Mouse (Mus musculus): Measurements from ENCODE around the gene Ltbp1. TPM values are rescaled to one million over a fixed set of nuclear protein-coding genes. Genes with fewer than 3 reads are reported as not detected.
A peak's percentile ranks its signal among the peaks of the same experiment; 100 is the strongest.

The Ltbp1 gene
- polyA plus RNA-seq, 1 experiment from 2014 or later, result 174 TPM

DNA sequence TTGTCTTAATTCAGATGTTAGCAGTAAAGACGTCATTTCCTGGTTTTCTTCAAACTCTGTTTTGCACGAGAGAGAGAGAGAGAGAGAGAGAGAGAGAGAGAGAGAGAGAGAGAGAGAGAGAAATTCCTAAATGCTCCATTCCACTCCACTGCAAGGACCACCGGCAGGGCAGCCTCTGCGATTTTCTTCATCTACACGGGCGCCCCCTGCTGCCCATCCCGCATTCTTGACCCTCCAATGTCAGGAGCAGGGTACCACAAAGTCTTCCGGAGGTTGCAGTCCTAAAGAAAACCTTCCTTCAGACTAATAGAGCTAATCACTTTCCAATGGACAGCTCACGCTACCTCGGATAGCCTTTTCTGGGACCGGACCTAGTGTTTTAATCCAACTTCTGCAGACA, 548 bp upstream of the Ltbp1 start:
- POLR2A ChIA-PET, result interaction anchor here (0.7 to 1.5 kb wide), 4 partner anchors 13 to 195 kb away, joined by 3 to 9 read pairs (median 4); no protein-coding TSS in a partner anchor
- CTCF ChIA-PET, result interaction anchor here (0.7 to 4.4 kb wide), 18 partner anchors 11 to 272 kb away, joined by 3 to 34 read pairs (median 4); no protein-coding TSS in a partner anchor
- in situ Hi-C loops (cut with MboI; ENCODE audit: low pct_unique_long_range_greater_than_20kb), result loop anchor here (5.0 to 10.0 kb wide), 3 partner anchors 128 to 270 kb away; no protein-coding TSS in a partner anchor
- H3K27me3 ChIP-seq, result no peaks in the 10 kb centered on the region
- ATAC-seq, result peak; percentile 63
- no peak for DNase-seq (ENCODE audit: low read depth, low spot score)
- peak; percentile 96 for TF ChIP-seq CTCF (IDR thresholded peaks at IDR 0.05)

DNA sequence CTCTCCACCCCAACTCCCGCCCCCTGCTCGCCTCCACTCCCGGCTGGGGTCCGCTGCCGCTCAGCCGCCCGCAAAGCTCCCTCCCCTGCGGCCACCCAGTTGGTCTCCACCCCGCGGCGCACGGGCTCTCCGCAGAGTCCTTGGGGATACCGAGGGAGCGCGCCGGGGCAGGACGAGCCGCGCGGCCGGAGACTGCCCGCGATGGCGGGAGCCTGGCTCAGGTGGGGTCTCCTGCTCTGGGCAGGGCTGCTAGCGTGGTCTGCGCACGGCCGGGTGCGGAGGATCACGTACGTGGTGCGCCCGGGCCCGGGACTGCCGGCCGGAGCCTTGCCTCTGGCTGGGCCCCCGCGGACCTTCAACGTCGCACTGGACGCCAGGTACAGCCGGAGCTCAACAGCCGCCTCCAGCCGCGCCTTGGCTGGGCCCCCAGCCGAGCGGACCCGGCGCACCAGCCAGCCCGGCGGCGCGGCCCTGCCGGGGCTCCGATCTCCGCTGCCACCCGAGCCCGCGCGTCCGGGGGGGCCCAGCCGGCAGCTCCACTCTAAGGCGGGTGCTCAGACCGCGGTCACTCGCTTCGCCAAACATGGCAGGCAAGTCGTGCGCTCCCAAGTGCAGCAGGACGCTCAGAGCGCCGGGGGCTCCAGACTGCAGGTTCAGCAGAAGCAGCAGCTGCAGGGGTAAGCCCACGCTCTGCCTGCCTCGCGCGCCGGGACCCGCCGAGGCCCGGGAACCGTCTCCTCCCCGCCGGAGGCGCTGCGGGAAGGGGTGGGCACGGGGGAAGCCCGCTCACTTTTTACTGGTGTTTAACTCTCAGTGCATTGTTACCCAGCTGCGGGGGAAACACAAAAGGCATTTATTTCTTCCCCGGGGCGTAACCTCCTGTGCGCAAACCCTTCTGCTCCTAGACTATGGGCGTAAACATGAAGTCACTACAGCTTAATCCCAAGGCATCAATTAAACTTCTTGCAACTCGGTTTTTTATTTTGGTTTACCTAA, 615 bp downstream of the Ltbp1 start:
- in situ Hi-C loops (cut with MboI; ENCODE audit: low pct_unique_long_range_greater_than_20kb), result loop anchor here (10.0 kb wide), 1 partner anchor 271 kb away; no protein-coding TSS in a partner anchor
- TF ChIP-seq CTCF (IDR thresholded peaks at IDR 0.05), result peak; percentile 33
- peak; percentile 58 for ATAC-seq
- no peaks in the 10 kb centered on the region for H3K27me3 ChIP-seq
- POLR2A ChIA-PET, result interaction anchor here (0.6 to 1.5 kb wide), 5 partner anchors 12 to 362 kb away, joined by 3 to 6 read pairs (median 3); no protein-coding TSS in a partner anchor
- CTCF ChIA-PET, result interaction anchor here (0.9 to 4.4 kb wide), 12 partner anchors 13 to 273 kb away, joined by 3 to 34 read pairs (median 4); no protein-coding TSS in a partner anchor
- no peak for DNase-seq (ENCODE audit: low read depth, low spot score)

DNA sequence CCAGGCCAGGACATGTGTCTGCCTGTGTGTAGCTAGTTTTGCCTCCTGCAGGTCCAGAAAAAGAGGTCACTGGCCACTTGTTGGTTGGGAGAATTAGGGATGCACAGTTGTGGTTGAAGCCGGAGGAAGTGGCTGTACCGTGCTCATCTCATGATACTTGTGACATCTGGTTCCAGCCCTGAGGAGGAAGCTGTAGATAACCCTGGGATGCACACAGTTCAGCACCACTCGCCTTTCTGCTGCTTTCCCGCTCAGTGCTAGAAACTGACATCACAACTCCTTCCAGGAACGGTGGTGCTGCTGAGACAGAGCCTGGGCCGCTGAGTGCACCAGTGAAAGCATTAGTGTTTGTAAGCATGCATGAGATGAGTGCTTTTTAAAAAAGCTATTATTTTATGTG, 5.6 kb downstream of the Ltbp1 start:
- ChIA-PET POLR2A (no interaction called here), CTCF (no interaction called here)
- no peak for TF ChIP-seq CTCF (IDR thresholded peaks at IDR 0.05)
- no peak for DNase-seq (ENCODE audit: low read depth, low spot score)
- H3K27me3 ChIP-seq, result no peaks in the 10 kb centered on the region
- in situ Hi-C loops (cut with MboI; ENCODE audit: low pct_unique_long_range_greater_than_20kb), result no loop called here
- ATAC-seq, result no peak

DNA sequence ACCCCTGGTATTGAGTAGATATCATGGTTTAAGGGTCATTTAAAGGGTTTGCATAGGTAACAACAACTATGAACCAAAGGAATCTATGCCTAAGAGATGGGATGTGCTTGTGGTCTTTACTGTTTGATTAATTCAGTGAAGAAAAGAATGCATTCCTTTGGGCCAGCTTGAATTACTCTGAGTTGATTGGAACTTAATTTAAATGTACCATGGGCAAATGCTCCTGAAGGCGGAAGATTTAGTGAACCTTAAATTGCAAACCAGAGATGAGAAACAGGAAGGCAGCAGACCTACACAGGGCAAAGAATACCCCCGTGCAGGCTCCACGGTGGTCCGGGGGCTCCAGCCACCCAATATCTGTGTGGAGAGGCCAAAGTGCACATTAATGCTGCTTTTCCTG, 7.8 kb downstream of the Ltbp1 start:
- DNase-seq (ENCODE audit: low read depth, low spot score) (no peak), ATAC-seq (no peak)
- in situ Hi-C loops (cut with MboI; ENCODE audit: low pct_unique_long_range_greater_than_20kb), result no loop called here
- no peak for TF ChIP-seq CTCF (IDR thresholded peaks at IDR 0.05)
- H3K27me3 ChIP-seq, result no peaks in the 10 kb centered on the region
- CTCF ChIA-PET, result interaction anchor here (0.8 kb wide), 1 partner anchor 193 kb away, joined by 3 read pairs; no protein-coding TSS in a partner anchor
- POLR2A ChIA-PET, result no interaction called here

DNA sequence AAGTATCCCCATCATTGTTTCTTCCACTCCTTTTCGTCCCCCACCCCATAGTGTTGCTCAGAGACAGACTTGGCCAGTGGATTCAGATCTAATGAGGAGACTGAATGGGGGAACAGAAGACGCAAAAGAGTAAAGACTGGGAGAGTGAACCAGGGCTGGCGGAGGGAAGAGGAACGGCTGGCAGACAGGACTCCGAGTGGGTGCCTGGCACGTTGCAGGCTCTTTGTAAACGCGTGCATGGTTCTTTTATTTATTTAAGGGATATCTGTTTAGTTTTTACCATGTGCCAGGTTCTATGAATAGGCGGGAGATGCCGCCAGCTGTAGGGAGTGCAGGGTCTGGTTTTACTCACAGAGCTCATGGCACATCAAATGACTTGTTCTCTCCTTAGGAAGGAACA, 8.5 kb downstream of the Ltbp1 start:
- DNase-seq (ENCODE audit: low read depth, low spot score) (no peak), ATAC-seq (no peak)
- ChIA-PET POLR2A (no interaction called here), CTCF (no interaction called here)
- in situ Hi-C loops (cut with MboI; ENCODE audit: low pct_unique_long_range_greater_than_20kb), result no loop called here
- no peaks in the 10 kb centered on the region for H3K27me3 ChIP-seq
- no peak for TF ChIP-seq CTCF (IDR thresholded peaks at IDR 0.05)

DNA sequence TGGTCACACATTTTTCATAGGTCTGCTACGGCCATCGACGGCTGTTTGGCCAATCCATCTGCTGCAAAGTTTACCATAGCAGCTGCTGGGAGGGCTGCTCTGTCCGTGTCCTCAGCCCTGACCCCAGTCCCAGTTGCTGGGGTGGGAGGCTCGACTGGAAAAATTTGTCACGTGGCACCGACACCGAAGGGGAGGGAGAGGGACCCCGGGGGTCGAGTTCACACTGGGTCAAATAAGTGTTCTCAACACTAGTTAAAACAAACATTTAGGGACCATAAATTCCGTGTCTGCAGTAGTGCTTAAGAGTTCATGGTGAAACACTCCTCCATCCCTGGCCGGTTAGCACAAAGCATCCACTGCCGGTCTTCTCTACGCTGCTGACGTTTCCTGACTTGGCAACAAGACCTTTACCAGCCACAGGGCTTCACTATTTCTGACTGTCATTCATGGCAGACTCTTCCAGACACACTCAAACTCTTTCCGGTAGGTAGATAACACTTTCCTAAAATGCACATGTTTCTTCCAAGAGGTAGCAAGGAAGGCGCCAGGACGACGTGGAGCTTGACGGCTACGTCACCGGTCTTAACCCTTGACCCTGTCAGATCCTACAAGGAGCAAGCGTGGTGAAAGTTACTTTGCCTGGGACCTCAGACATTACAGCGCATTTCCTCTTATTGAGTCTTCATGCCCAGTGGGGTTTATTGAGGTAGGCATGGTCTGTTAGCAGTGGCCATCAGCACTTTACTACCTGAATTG, 9.4 kb downstream of the Ltbp1 start:
- TF ChIP-seq CTCF (IDR thresholded peaks at IDR 0.05), result no peak
- no peaks in the 10 kb centered on the region for H3K27me3 ChIP-seq
- no peak for ATAC-seq
- POLR2A ChIA-PET, result no interaction called here
- no peak for DNase-seq (ENCODE audit: low read depth, low spot score)
- in situ Hi-C loops (cut with MboI; ENCODE audit: low pct_unique_long_range_greater_than_20kb), result loop anchor here (5.0 kb wide), 1 partner anchor 358 kb away; no protein-coding TSS in a partner anchor
- CTCF ChIA-PET, result no interaction called here

DNA sequence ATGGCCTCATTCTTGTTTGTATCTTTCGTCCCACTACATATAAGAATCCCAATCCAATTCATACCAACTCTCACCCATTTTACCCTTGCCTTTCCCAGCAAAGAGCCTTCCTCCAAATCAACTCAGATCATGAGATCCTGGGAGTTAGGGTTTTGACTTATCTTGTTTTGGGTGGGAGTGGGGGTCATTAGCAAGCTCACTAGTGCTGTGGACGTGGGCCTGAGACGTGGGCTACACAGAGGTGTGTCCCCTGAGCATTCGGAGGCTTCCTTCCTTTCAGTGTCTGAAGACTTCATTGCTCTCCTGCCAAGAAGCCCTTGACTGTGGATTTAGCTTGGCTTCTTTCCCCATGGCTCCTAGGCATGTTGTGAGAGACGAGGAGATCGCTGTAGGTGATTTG, 10.2 kb downstream of the Ltbp1 start:
- no peak for TF ChIP-seq CTCF (IDR thresholded peaks at IDR 0.05)
- POLR2A ChIA-PET, result no interaction called here

DNA sequence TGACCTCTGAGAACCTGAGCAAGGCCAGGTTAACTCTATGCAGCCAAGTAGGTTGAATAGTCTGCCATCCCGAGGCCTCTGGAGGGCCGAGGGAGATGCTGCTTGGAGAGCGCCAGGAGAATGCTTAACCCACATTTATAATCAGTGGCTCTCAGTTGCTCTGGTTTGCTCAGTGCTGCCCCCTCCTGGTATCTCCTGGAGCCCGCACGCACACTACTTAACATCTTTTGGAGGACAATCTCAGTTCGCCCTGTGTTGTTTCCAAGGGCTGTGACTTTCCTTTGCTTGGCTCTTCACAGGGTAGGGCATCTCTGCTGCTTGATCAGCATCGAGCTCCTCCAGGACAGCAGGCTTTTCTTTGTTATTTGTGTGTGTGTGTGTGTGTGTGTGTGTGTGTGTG, 12.1 kb downstream of the Ltbp1 start:
- CTCF ChIA-PET, result interaction anchor here (1.2 to 1.4 kb wide), 2 partner anchors 11 to 70 kb away, joined by 3 read pairs; no protein-coding TSS in a partner anchor
- TF ChIP-seq CTCF (IDR thresholded peaks at IDR 0.05), result peak; percentile 64
- DNase-seq (ENCODE audit: low read depth, low spot score) (no peak), ATAC-seq (no peak)
- H3K27me3 ChIP-seq, result no peaks in the 10 kb centered on the region
- POLR2A ChIA-PET, result interaction anchor here (0.6 kb wide), 1 partner anchor 13 kb away, joined by 3 read pairs; no protein-coding TSS in a partner anchor
- in situ Hi-C loops (cut with MboI; ENCODE audit: low pct_unique_long_range_greater_than_20kb), result loop anchor here (5.0 kb wide), 1 partner anchor 355 kb away; no protein-coding TSS in a partner anchor

More for the DNA sequence above, 10.2 kb downstream of the Ltbp1 start:
- in situ Hi-C loops (cut with MboI; ENCODE audit: low pct_unique_long_range_greater_than_20kb), result loop anchor here (5.0 kb wide), 1 partner anchor 357 kb away; no protein-coding TSS in a partner anchor
- DNase-seq (ENCODE audit: low read depth, low spot score) (no peak), ATAC-seq (no peak)
- CTCF ChIA-PET, result interaction anchor here (0.9 kb wide), 1 partner anchor 10 kb away, joined by 4 read pairs; the partner anchor contains the start of gene Ltbp1
- H3K27me3 ChIP-seq, result no peaks in the 10 kb centered on the region

DNA sequence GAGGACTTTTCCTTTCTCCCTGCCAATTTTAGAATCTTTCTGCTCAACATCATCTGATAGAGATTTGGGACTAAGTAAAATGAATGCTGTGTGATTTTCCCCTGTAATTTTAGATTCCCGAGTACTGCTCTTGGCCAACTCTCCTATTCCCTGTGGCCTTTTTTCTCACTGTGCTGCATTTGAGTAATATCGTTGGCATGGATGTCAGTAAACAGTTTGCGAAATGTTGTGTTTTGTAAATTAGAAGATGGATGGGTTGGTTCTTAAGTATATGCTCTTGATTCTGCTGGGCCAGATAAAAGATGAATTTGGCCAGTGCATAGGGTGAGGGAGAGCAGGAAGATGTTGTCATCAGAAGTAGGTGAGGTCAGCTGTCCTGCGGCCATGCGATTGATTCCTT, 12.8 kb downstream of the Ltbp1 start:
- no peak for TF ChIP-seq CTCF (IDR thresholded peaks at IDR 0.05)
- DNase-seq (ENCODE audit: low read depth, low spot score), result no peak
- CTCF ChIA-PET, result interaction anchor here (1.2 kb wide), 1 partner anchor 69 kb away, joined by 3 read pairs; no protein-coding TSS in a partner anchor
- no peak for ATAC-seq
- no peaks in the 10 kb centered on the region for H3K27me3 ChIP-seq
- POLR2A ChIA-PET, result no interaction called here
- in situ Hi-C loops (cut with MboI; ENCODE audit: low pct_unique_long_range_greater_than_20kb), result loop anchor here (5.0 kb wide), 1 partner anchor 354 kb away; no protein-coding TSS in a partner anchor

DNA sequence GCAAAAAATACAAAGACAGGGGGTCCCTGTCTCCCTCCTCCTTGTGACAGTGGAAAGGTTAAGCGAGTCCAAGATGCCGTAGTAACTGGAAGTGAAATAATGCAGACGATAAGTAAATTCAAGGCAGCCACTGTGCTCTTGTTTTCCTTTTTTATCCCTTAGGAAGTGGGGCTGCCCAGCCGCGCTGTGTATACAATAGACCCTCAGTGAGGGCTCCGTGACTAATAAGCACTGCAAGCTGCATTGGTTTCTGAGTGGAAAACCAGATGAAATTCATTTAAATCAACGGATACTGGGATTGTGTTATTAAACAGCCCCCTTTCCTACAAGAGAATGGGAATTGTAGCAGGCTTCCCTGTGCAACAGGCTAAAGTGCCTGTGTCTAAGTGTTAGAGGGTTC, 14.7 kb downstream of the Ltbp1 start:
- CTCF ChIA-PET, result no interaction called here
- DNase-seq (ENCODE audit: low read depth, low spot score) (no peak), ATAC-seq (no peak)
- in situ Hi-C loops (cut with MboI; ENCODE audit: low pct_unique_long_range_greater_than_20kb), result no loop called here
- no peaks in the 10 kb centered on the region for H3K27me3 ChIP-seq
- POLR2A ChIA-PET, result no interaction called here
- TF ChIP-seq CTCF (IDR thresholded peaks at IDR 0.05), result no peak

All from Patski (cell line).